Mouse (Mus musculus) urinary bladder, adult 18-20 months (tissue): ENCODE measurements around the gene Gast.
"Not testable (repeated sequence)": the region's sequence is repeated elsewhere in the genome, so short reads cannot be mapped to it uniquely, and the experiment has no call there.

Source experiments
- DNase-seq, 2 experiments: peaks; one replicate each; pipeline ENCODE4 v3.0.0; 2022; ENCODE audit warnings: low spot score in 2 of 2, mixed read lengths in 2 of 2

Gene Gast

DNA sequence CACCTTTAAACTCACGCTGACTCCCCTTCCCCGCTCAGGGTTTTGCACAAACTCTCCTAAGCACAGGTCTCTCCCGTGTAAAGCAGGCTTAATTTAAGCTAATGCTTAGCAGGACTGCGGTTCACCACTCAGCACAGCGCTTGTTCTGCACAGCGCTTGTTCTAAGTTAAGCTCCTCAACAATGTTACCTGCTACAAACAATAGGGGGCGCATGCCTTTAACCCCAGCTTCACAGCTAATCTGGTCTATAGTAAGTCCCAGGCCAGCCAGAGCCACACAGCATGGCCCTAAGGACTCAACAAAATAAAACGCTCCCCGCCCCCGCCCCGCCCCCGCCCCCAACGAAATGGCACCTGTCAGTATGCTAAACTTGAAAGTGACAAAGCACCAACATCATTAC, 26.9 kb downstream of the Gast start:
- DNase-seq = not testable (repeated sequence)

DNA sequence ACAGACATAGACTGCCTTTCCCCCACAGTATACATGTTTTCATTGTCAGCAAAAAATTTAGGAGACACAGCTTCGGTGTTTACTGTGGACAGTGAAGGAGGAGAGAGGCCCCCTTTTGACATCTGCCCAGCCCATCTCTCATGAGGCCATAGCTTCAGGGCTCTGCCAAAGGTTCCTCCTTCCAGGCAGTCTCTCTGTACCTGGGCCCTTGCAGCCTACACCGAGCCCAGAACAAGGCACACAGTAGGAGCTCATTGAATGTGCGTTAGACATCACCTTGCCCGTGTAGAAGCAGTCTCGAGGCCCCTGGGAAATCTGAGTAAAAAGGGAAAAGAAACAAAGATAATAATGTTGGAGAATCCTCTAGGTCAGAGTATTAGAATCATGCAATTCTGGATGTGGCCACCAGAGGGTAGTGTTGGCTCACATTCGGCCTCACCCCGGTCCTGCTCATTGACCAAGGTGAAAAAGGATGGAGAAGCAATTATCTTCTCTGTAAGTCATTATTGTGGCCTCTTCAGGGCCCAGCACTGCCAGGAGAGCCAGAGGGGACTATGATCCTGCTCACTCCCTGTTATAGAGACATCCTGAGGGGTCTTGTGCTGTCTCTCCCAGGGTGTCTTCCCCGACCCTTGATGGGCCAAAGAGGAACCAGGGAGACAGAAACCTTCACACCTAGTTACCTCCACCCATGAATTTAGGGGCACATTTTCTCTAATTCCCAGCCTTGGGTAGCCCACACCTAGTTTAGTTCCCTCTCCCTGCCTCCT, 28.2 kb downstream of the Gast start:
- DNase-seq = peak; percentile 48 to 63

GRCm38 (mm10) chr11:100362979-100363562, 28.9 kb downstream of the Gast start:
- DNase-seq = peak; percentile 43 to 53

DNA sequence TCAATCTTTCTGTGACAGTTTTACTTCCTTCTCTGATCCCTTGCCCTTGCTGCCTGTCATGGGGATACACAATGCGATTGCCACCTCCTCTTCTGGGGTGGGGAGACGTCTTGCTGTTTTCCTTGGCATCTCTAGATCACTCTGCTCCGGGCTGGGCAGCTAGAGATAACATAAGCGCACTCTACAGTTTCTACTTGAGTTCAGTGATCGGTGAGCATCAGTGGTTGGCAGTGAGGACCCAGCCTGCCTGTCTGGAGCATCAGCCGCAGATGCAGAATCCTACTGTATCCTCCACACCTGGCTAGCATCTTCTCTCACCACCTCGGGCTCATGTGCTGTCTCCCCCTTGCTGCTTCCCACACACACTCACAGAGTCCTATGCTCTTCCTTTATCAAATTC, 34.9 kb downstream of the Gast start:
- no peak for DNase-seq

- no peak for DNase-seq
Observed at GRCm38 (mm10) chr11:100369822-100370221, 35.6 kb downstream of the Gast start.

DNA sequence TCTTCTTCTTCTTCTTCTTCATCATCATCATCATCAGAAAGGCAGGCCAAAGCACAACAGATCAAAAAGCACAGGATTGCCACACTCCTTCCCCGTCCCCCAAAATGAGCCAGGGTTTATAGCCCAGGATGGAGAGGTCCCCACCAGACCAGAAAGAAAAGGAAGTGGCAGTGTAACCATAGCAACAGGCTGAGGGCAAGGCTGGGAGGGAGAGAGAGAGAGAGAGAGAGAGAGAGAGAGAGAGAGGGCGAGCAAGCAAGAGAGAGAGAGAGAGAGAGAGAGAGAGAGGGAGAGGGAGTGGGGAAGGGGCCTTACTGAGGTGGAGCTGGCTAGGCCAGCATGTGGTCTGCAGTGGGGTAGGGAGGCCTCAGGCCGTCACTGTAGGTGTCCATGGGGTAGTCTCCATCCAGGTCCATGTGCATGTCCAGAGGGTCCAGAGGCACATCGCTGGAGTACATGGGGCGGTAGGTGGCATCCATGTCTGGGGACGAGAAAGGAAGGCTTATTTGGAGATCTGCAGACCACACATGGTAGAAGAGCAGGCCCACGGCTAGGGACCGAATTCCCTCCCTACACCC, 37.9 kb downstream of the Gast start:
- no peak for DNase-seq

GRCm38 (mm10) chr11:100375127-100375526, 40.9 kb downstream of the Gast start:
- no peak for DNase-seq

GRCm38 (mm10) chr11:100376005-100376404, 41.8 kb downstream of the Gast start:
- no peak for DNase-seq

GRCm38 (mm10) chr11:100376746-100377389, 42.7 kb downstream of the Gast start:
- DNase-seq = no peak

GRCm38 (mm10) chr11:100377989-100378388, 43.8 kb downstream of the Gast start:
- no peak for DNase-seq

- DNase-seq = no peak
Observed at GRCm38 (mm10) chr11:100378446-100378845, 44.2 kb downstream of the Gast start.

- no peak for DNase-seq
Observed at GRCm38 (mm10) chr11:100379311-100379710, 45.1 kb downstream of the Gast start.

DNA sequence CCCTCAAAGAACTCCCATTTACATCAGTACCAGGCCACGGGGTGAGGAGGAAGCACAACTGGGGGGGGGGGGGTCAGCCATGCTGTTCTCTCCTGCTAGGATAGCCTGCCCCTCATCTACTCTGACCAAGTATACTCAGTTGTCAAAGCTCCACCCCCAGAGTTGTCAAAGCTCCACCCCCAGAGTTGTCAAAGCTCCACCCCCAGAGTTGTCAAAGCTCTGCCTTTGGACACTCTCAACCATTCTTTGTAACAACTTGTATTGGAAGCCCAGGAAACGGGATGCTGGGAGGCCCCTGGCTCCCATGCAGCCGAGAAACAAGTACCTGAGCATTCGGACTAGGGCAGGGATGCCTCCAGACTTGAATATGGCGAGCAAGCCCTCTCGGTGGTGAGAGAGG, 48.5 kb downstream of the Gast start:
- no peak for DNase-seq

DNA sequence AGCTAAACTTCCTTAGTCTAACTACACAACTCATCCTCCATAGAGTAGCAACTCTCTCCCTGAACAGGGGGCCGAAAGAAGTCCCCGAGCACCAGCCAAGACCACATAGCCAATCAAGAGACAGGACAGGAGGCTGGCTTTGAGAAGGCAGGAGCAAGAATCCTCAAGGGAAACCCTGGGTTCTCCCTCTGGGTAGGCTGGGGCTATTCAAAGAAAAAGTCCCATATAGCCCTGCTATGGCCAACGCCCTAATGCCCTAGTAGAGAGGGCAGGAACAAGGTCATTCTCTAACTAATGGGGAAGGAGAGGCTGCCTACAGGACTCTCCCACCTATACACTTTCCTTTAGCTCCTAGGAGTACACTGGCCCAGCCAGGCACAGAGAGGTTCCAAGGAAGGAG, 50.8 kb downstream of the Gast start:
- no peak for DNase-seq

DNA sequence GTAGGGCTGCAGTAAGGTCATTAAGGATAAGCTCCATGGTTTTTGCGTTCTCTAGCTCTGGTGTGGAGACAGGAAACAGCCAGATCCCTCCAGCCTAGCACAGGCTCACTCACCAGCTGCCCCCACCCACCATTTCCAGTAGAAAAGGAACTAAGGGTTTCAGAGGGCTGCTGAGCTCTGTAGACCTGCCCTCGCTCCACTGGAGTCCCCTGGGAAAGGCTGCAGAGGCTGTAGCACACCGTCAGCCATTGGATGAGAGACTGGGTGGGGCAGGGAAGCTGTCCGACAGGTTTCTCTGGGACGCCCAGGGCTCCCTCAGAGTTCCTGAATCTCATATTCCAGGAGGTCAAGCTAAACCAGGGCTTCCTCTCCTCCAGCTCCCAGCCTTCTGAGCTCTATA, 52.4 kb downstream of the Gast start:
- DNase-seq = peak in 1 of 2 experiments; percentile 55
